Mouse (Mus musculus): ENCODE results near the gene Fgfbp3. TPM values are rescaled to one million over a fixed set of nuclear protein-coding genes. Genes with fewer than 3 reads are reported as not detected.

Gene Fgfbp3
- polyA plus RNA-seq, 1 experiment from 2014 or later, result 10.7 TPM

- DNase-seq (ENCODE audit: low spot score), result no peak
- Histone ChIP-seq H3K9ac (replicated peaks; ENCODE audit: low read length) (no peak overlapping the region), H3K4me2 (ENCODE audit: low read depth, low read length) (no peak overlapping the region), H3K9me3 (replicated peaks; ENCODE audit: control insufficient read depth, low read length) (no peaks in the 10 kb centered on the region), H3K27me3 (ENCODE audit: control insufficient read depth, insufficient read depth, low read length) (no peaks in the 10 kb centered on the region), H3K36me3 (replicated peaks; ENCODE audit: control insufficient read depth, insufficient read depth, low read depth, low read length) (no peaks in the 10 kb centered on the region), H3K27ac (replicated peaks; ENCODE audit: low read depth, low read length) (no peak overlapping the region), H3K4me3 (ENCODE audit: low read depth, low read length) (no peak overlapping the region), H3K4me1 (ENCODE audit: control insufficient read depth, insufficient read depth, low read length) (no peaks in the 10 kb centered on the region)
- ATAC-seq (replicated peaks; ENCODE audit: insufficient number of reproducible peaks, low FRiP score, low TSS enrichment, low read depth), result no peak
- WGBS, result 89% methylated on average over 2 of the region's 2 CpGs
Observed at GRCm38 (mm10) chr19:36932613-36933012, 13.2 kb upstream of the Fgfbp3 start.

GRCm38 (mm10) chr19:36932097-36932496, 12.7 kb upstream of the Fgfbp3 start:
- Histone ChIP-seq H3K27ac (replicated peaks; ENCODE audit: low read depth, low read length) (no peak overlapping the region), H3K36me3 (replicated peaks; ENCODE audit: control insufficient read depth, insufficient read depth, low read depth, low read length) (no peaks in the 10 kb centered on the region), H3K4me1 (ENCODE audit: control insufficient read depth, insufficient read depth, low read length) (no peaks in the 10 kb centered on the region), H3K9ac (replicated peaks; ENCODE audit: low read length) (no peak overlapping the region), H3K4me2 (ENCODE audit: low read depth, low read length) (no peak overlapping the region), H3K9me3 (replicated peaks; ENCODE audit: control insufficient read depth, low read length) (no peaks in the 10 kb centered on the region), H3K27me3 (ENCODE audit: control insufficient read depth, insufficient read depth, low read length) (no peaks in the 10 kb centered on the region), H3K4me3 (ENCODE audit: low read depth, low read length) (no peak overlapping the region)
- DNase-seq (ENCODE audit: low spot score), result no peak
- no peak for ATAC-seq (replicated peaks; ENCODE audit: insufficient number of reproducible peaks, low FRiP score, low TSS enrichment, low read depth)

GRCm38 (mm10) chr19:36929816-36930215, 10.4 kb upstream of the Fgfbp3 start:
- Histone ChIP-seq H3K27ac (replicated peaks; ENCODE audit: low read depth, low read length) (no peak overlapping the region), H3K4me1 (ENCODE audit: control insufficient read depth, insufficient read depth, low read length) (no peaks in the 10 kb centered on the region), H3K27me3 (ENCODE audit: control insufficient read depth, insufficient read depth, low read length) (no peaks in the 10 kb centered on the region), H3K36me3 (replicated peaks; ENCODE audit: control insufficient read depth, insufficient read depth, low read depth, low read length) (no peaks in the 10 kb centered on the region), H3K4me3 (ENCODE audit: low read depth, low read length) (no peak overlapping the region), H3K4me2 (ENCODE audit: low read depth, low read length) (no peak overlapping the region), H3K9ac (replicated peaks; ENCODE audit: low read length) (no peak overlapping the region), H3K9me3 (replicated peaks; ENCODE audit: control insufficient read depth, low read length) (no peaks in the 10 kb centered on the region)
- ATAC-seq (replicated peaks; ENCODE audit: insufficient number of reproducible peaks, low FRiP score, low TSS enrichment, low read depth) (no peak), DNase-seq (ENCODE audit: low spot score) (no peak)

GRCm38 (mm10) chr19:36927800-36928361, 8.5 kb upstream of the Fgfbp3 start:
- ATAC-seq (replicated peaks; ENCODE audit: insufficient number of reproducible peaks, low FRiP score, low TSS enrichment, low read depth), result no peak
- H3K4me1 ChIP-seq (ENCODE audit: control insufficient read depth, insufficient read depth, low read length), result no peaks in the 10 kb centered on the region
- H3K27ac ChIP-seq (replicated peaks; ENCODE audit: low read depth, low read length), result no peak overlapping the region
- no peaks in the 10 kb centered on the region for H3K36me3 ChIP-seq (replicated peaks; ENCODE audit: control insufficient read depth, insufficient read depth, low read depth, low read length)
- no peak overlapping the region for H3K4me3 ChIP-seq (ENCODE audit: low read depth, low read length)
- 80% methylated on average over 6 of the region's 6 CpGs for WGBS
- no peak overlapping the region for H3K9ac ChIP-seq (replicated peaks; ENCODE audit: low read length)
- no peak for DNase-seq (ENCODE audit: low spot score)
- no peaks in the 10 kb centered on the region for H3K27me3 ChIP-seq (ENCODE audit: control insufficient read depth, insufficient read depth, low read length)
- no peak overlapping the region for H3K4me2 ChIP-seq (ENCODE audit: low read depth, low read length)
- H3K9me3 ChIP-seq (replicated peaks; ENCODE audit: control insufficient read depth, low read length), result no peaks in the 10 kb centered on the region

- Histone ChIP-seq H3K4me2 (ENCODE audit: low read depth, low read length) (peak overlapping the region; percentile 48), H3K4me3 (ENCODE audit: low read depth, low read length) (peak overlapping the region; percentile 89), H3K27me3 (ENCODE audit: control insufficient read depth, insufficient read depth, low read length) (no peaks in the 10 kb centered on the region), H3K9ac (replicated peaks; ENCODE audit: low read length) (peak overlapping the region; percentile 86), H3K9me3 (replicated peaks; ENCODE audit: control insufficient read depth, low read length) (no peaks in the 10 kb centered on the region), H3K36me3 (replicated peaks; ENCODE audit: control insufficient read depth, insufficient read depth, low read depth, low read length) (no peaks in the 10 kb centered on the region), H3K27ac (replicated peaks; ENCODE audit: low read depth, low read length) (peak overlapping the region; percentile 71), H3K4me1 (ENCODE audit: control insufficient read depth, insufficient read depth, low read length) (no peaks in the 10 kb centered on the region)
- DNase-seq (ENCODE audit: low spot score) (peak; percentile 24), ATAC-seq (replicated peaks; ENCODE audit: insufficient number of reproducible peaks, low FRiP score, low TSS enrichment, low read depth) (no peak)
- WGBS, result 2% methylated on average over 26 of the region's 26 CpGs
Observed at GRCm38 (mm10) chr19:36926553-36927236, 7.3 kb upstream of the Fgfbp3 start.

- Histone ChIP-seq H3K9me3 (replicated peaks; ENCODE audit: control insufficient read depth, low read length) (no peaks in the 10 kb centered on the region), H3K4me3 (ENCODE audit: low read depth, low read length) (peak within 1 kb of the TSS; percentile 89), H3K27ac (replicated peaks; ENCODE audit: low read depth, low read length) (peak within 1 kb of the TSS; percentile 71), H3K36me3 (replicated peaks; ENCODE audit: control insufficient read depth, insufficient read depth, low read depth, low read length) (no peaks in the 10 kb centered on the region), H3K4me2 (ENCODE audit: low read depth, low read length) (peak within 1 kb of the TSS; percentile 81), H3K9ac (replicated peaks; ENCODE audit: low read length) (peak within 1 kb of the TSS; percentile 86), H3K4me1 (ENCODE audit: control insufficient read depth, insufficient read depth, low read length) (no peaks in the 10 kb centered on the region), H3K27me3 (ENCODE audit: control insufficient read depth, insufficient read depth, low read length) (no peaks in the 10 kb centered on the region)
- DNase-seq (ENCODE audit: low spot score) (peak; percentile 94), ATAC-seq (replicated peaks; ENCODE audit: insufficient number of reproducible peaks, low FRiP score, low TSS enrichment, low read depth) (peak; percentile 97)
- under 1% methylated on average over 70 of the region's 98 CpGs for WGBS
Observed at GRCm38 (mm10) chr19:36925671-36926552, 6.5 kb upstream of the Fgfbp3 start, which contains the start of gene Btaf1. Gene Btaf1, plus strand, starts transcription at chr19:36926079.

- H3K4me3 ChIP-seq (ENCODE audit: low read depth, low read length), result no peak overlapping the region
- no peak for DNase-seq (ENCODE audit: low spot score)
- H3K4me1 ChIP-seq (ENCODE audit: control insufficient read depth, insufficient read depth, low read length), result no peaks in the 10 kb centered on the region
- H3K4me2 ChIP-seq (ENCODE audit: low read depth, low read length), result no peak overlapping the region
- no peaks in the 10 kb centered on the region for H3K27me3 ChIP-seq (ENCODE audit: control insufficient read depth, insufficient read depth, low read length)
- H3K27ac ChIP-seq (replicated peaks; ENCODE audit: low read depth, low read length), result no peak overlapping the region
- WGBS, result 49% methylated on average over 3 of the region's 3 CpGs
- no peak overlapping the region for H3K9ac ChIP-seq (replicated peaks; ENCODE audit: low read length)
- no peaks in the 10 kb centered on the region for H3K9me3 ChIP-seq (replicated peaks; ENCODE audit: control insufficient read depth, low read length)
- no peak for ATAC-seq (replicated peaks; ENCODE audit: insufficient number of reproducible peaks, low FRiP score, low TSS enrichment, low read depth)
- no peaks in the 10 kb centered on the region for H3K36me3 ChIP-seq (replicated peaks; ENCODE audit: control insufficient read depth, insufficient read depth, low read depth, low read length)
Observed at GRCm38 (mm10) chr19:36922936-36923335, 3.5 kb upstream of the Fgfbp3 start.

GRCm38 (mm10) chr19:36922015-36922414, 2.6 kb upstream of the Fgfbp3 start:
- Histone ChIP-seq H3K4me2 (ENCODE audit: low read depth, low read length) (no peak overlapping the region), H3K9me3 (replicated peaks; ENCODE audit: control insufficient read depth, low read length) (no peaks in the 10 kb centered on the region), H3K4me1 (ENCODE audit: control insufficient read depth, insufficient read depth, low read length) (no peaks in the 10 kb centered on the region), H3K36me3 (replicated peaks; ENCODE audit: control insufficient read depth, insufficient read depth, low read depth, low read length) (no peaks in the 10 kb centered on the region), H3K27me3 (ENCODE audit: control insufficient read depth, insufficient read depth, low read length) (no peaks in the 10 kb centered on the region), H3K27ac (replicated peaks; ENCODE audit: low read depth, low read length) (no peak overlapping the region), H3K9ac (replicated peaks; ENCODE audit: low read length) (no peak overlapping the region), H3K4me3 (ENCODE audit: low read depth, low read length) (no peak overlapping the region)
- WGBS, result 44% methylated on average over 2 of the region's 2 CpGs
- peak; percentile 80 for DNase-seq (ENCODE audit: low spot score)
- ATAC-seq (replicated peaks; ENCODE audit: insufficient number of reproducible peaks, low FRiP score, low TSS enrichment, low read depth), result no peak
